Mouse (Mus musculus) Patski (cell line): Measurements from ENCODE around the gene Slc35f4. TPM values are rescaled to one million over a fixed set of nuclear protein-coding genes. Genes with fewer than 3 reads are reported as not detected.

Experiments
- ATAC-seq: fragments of 100-300 bp; one replicate; pipeline ENCODE4 v1.8.0; 2021
- CTCF ChIA-PET: fragments of 350-600 bp; sonication (Branson Sonifier 250); formaldehyde crosslinking; loops from one replicate; lab custom pipeline; 2022; ENCODE audit warnings: inconsistent platforms; lab: Charles Lee
- POLR2A ChIA-PET: fragments of 350-600 bp; sonication (Branson Sonifier 250); formaldehyde crosslinking; loops from one replicate; lab custom pipeline; 2022; ENCODE audit warnings: antibody characterized with exemption, inconsistent platforms; lab: Charles Lee
- DNase-seq: peaks from one replicate; pipeline ENCODE4 v3.0.0-alpha.2; 2011; ENCODE audit warnings: low read depth, low spot score
- H3K27me3 ChIP-seq: fragments of 371-371 bp; one replicate; pipeline ENCODE4 v1.5.1; 2021
- CTCF ChIP-seq: fragments of 100-300 bp; IDR thresholded peaks from one replicate; pipeline ENCODE4 v1.5.1; 2021
- in situ Hi-C: fragments of 300-500 bp; cut with MboI; formaldehyde crosslinking; loops from 3 replicates; pipeline ENCODE4 v1.11.1; 2018; ENCODE audit warnings: low pct_unique_long_range_greater_than_20kb, mixed read lengths
- polyA plus RNA-seq: library from polyadenylated mRNA; unstranded; gene quantifications from one replicate; pipeline ENCODE4 v1.2.3, GENCODE M21; 2021

Slc35f4 gene
- polyA plus RNA-seq, 1 experiment from 2014 or later, result not detected

GRCm38 (mm10) chr14:49308591-49308990, 217.3 kb downstream of the Slc35f4 start:
- CTCF ChIA-PET, result interaction anchor here (1.5 kb wide), 1 partner anchor 71 kb away, joined by 3 read pairs; no protein-coding TSS in a partner anchor
- H3K27me3 ChIP-seq, result no peaks in the 10 kb centered on the region
- TF ChIP-seq CTCF, result no peak
- POLR2A ChIA-PET, result no interaction called here
- no peak for DNase-seq
- no peak for ATAC-seq
- in situ Hi-C loops, result no loop called here

- CTCF ChIA-PET, result no interaction called here
- POLR2A ChIA-PET, result no interaction called here
- in situ Hi-C loops, result no loop called here
- TF ChIP-seq CTCF, result no peak
- no peaks in the 10 kb centered on the region for H3K27me3 ChIP-seq
- DNase-seq (no peak), ATAC-seq (no peak)
These were observed 218.0 kb downstream of the Slc35f4 start for GRCm38 (mm10) chr14:49307842-49308241.

- no peak for TF ChIP-seq CTCF
- POLR2A ChIA-PET, result no interaction called here
- H3K27me3 ChIP-seq, result no peaks in the 10 kb centered on the region
- in situ Hi-C loops, result no loop called here
- DNase-seq, result no peak
- ATAC-seq, result no peak
- CTCF ChIA-PET, result no interaction called here
These were observed 220.1 kb downstream of the Slc35f4 start for GRCm38 (mm10) chr14:49305534-49306409.

- no peak for TF ChIP-seq CTCF
- DNase-seq (no peak), ATAC-seq (no peak)
- POLR2A ChIA-PET, result no interaction called here
- H3K27me3 ChIP-seq, result no peaks in the 10 kb centered on the region
- in situ Hi-C loops, result no loop called here
- CTCF ChIA-PET, result interaction anchor here (1.1 to 1.2 kb wide), 3 partner anchors 9 to 25 kb away, joined by 3 read pairs; no protein-coding TSS in a partner anchor
These were observed 223.5 kb downstream of the Slc35f4 start for GRCm38 (mm10) chr14:49302271-49302857.

- CTCF ChIA-PET, result interaction anchor here (1.1 kb wide), 1 partner anchor 8 kb away, joined by 3 read pairs; no protein-coding TSS in a partner anchor
- DNase-seq (no peak), ATAC-seq (no peak)
- H3K27me3 ChIP-seq, result no peaks in the 10 kb centered on the region
- no peak for TF ChIP-seq CTCF
- POLR2A ChIA-PET, result interaction anchor here (0.9 kb wide), 1 partner anchor 16 kb away, joined by 3 read pairs; no protein-coding TSS in a partner anchor
- in situ Hi-C loops, result no loop called here
These were observed 224.7 kb downstream of the Slc35f4 start for GRCm38 (mm10) chr14:49300981-49301619.

DNA sequence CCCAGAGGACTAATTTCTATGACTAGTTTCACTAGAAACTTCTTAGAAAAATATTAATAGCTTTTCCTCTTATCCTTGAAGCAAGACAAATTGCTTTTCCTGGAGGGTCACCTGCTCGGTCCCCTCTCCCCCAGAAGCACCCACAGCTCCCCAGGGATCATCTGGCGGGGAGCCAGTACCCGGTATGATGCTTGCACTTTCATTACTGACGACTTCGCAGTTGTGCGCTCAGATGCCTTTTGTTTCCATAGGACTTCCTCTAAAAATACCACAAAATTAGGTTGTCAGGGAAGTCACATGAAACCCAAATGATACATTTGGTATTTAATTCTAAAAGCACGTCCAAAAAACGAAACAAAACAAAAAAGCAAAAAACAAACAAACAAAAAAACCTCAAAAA, 225.5 kb downstream of the Slc35f4 start:
- in situ Hi-C loops, result no loop called here
- no peak for DNase-seq
- no peak for TF ChIP-seq CTCF
- ChIA-PET CTCF (no interaction called here), POLR2A (no interaction called here)
- no peaks in the 10 kb centered on the region for H3K27me3 ChIP-seq
- no peak for ATAC-seq

DNA sequence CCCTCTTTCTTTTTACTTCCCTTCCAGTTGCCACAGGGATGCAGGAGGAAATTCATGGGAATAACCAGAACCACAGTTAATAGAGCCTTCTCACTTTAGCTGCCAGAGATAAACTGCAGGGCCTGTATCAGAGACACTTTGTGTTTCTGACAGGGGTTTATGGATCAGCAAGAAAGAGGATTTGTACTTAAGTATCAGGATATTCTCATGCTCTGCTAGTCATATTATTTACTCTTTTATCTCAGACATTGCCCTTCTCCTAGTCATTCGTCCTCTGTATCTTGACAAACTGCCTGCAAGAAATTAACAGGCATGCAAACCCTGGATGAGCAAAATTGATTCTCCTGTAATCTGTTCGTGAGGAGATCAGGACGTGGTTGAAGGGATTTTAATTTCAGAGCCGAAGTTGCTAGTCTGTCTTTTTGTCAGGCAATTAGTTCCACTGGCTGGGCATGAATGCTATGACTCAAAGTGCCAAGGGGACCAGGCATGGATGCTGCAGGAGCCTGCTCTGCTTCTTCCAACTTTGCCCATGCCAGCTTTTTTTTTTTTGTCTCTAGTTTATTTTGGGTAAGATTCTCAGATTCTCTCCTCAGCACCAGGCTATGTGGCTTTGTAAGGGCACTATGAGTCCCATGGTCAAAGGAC, 231.9 kb downstream of the Slc35f4 start:
- CTCF ChIA-PET, result interaction anchor here (1.1 to 1.2 kb wide), 2 partner anchors 8 to 40 kb away, joined by 3 read pairs; no protein-coding TSS in a partner anchor
- in situ Hi-C loops, result loop anchor here (5.0 kb wide), 1 partner anchor 52 kb away; no protein-coding TSS in a partner anchor
- ATAC-seq, result peak; percentile 96
- POLR2A ChIA-PET, result interaction anchor here (0.6 kb wide), 1 partner anchor 48 kb away, joined by 4 read pairs; the partner anchor contains the start of gene ccdc198
- no peaks in the 10 kb centered on the region for H3K27me3 ChIP-seq
- no peak for TF ChIP-seq CTCF
- DNase-seq, result peak; percentile 47

DNA sequence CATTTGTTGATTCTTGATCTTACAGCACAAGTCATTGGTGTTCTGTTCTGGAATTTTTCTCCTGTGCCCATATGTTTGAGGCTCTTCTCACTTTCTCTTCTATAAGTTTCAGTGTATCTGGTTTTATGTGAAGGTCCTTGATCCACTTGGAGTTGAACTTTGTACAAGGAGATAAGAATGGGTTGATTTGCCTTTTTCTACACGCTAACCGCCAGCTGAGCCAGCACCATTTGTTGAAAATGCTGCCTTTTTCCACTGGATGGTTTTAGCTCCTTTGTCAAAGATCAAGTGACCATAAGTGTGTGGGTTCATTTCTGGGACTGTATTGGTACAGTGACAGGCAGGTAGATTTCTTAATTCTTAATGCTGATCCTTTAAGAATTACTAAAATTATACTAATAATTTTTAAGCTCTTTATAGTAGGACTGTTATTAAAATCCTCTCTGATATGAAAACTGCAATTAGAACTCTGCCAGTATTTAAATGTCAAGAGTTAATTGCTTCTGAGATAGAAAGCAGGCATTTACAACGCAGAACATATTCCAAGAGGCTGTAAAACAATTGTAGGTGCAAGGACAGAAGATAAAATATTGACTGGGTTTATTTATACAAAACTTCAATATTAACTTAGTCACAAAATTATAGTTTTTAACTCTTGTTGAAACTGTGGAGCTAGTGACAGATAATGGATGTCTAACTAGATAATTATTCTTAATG, 235.7 kb downstream of the Slc35f4 start:
- no peaks in the 10 kb centered on the region for H3K27me3 ChIP-seq

GRCm38 (mm10) chr14:49283784-49284655, 241.8 kb downstream of the Slc35f4 start:
- in situ Hi-C loops, result no loop called here
- CTCF ChIA-PET, result no interaction called here
- TF ChIP-seq CTCF, result no peak
- no peak for ATAC-seq
- DNase-seq, result no peak
- no peaks in the 10 kb centered on the region for H3K27me3 ChIP-seq
- POLR2A ChIA-PET, result no interaction called here

More for the DNA sequence above, 235.7 kb downstream of the Slc35f4 start:
- CTCF ChIA-PET, result no interaction called here
- ATAC-seq, result no peak
- no peak for TF ChIP-seq CTCF
- no peak for DNase-seq
- POLR2A ChIA-PET, result no interaction called here
- in situ Hi-C loops, result loop anchor here (5.0 kb wide), 1 partner anchor 48 kb away; no protein-coding TSS in a partner anchor
